Mouse (Mus musculus): ENCODE results near the gene Haus5. TPM values are rescaled to one million over a fixed set of nuclear protein-coding genes. Genes with fewer than 3 reads are reported as not detected.
A peak's percentile ranks its signal among the peaks of the same experiment; 100 is the strongest.

Haus5 gene
- polyA plus RNA-seq, 1 experiment = 17.8 TPM

- no peaks in the 10 kb centered on the region for H3K4me1 ChIP-seq (ENCODE audit: control insufficient read depth, insufficient read depth, low read length)
- H3K27ac ChIP-seq (ENCODE audit: insufficient read depth, low read length) = no peak overlapping the region
- no peaks in the 10 kb centered on the region for H3K27me3 ChIP-seq (ENCODE audit: control insufficient read depth, insufficient read depth, low read length, poor library complexity, severe bottlenecking)
- peak overlapping the region; percentile 70 for H3K4me3 ChIP-seq (ENCODE audit: low read depth, low read length)
- H3K36me3 ChIP-seq (ENCODE audit: control insufficient read depth, insufficient read depth, low read length, poor library complexity, severe bottlenecking) = no peaks in the 10 kb centered on the region; the same call in 1 of the 2 replicates
- TF ChIP-seq CTCF (IDR thresholded peaks at IDR 0.05; ENCODE audit: low read depth, low read length) (no peak), POLR2A (IDR thresholded peaks at IDR 0.05; ENCODE audit: insufficient read depth, low read length) (no peak), EP300 (IDR thresholded peaks at IDR 0.05; ENCODE audit: insufficient read depth, low read depth, low read length) (no peak)
- peak overlapping the region; percentile 24 for H3K9ac ChIP-seq (ENCODE audit: low read depth, poor library complexity, severe bottlenecking)
- H3K9me3 ChIP-seq (replicated peaks; ENCODE audit: control insufficient read depth, insufficient read depth, low read length, poor library complexity, severe bottlenecking) = no peaks in the 10 kb centered on the region
Measured at GRCm38 (mm10) chr7:30665321-30665720, 527 bp upstream of the Haus5 start.

GRCm38 (mm10) chr7:30649591-30650540, 14.9 kb downstream of the Haus5 start, which contains the start of gene Rbm42:
TSS of gene Rbm42 (minus strand) at chr7:30650317.
- no peak for TF ChIP-seq POLR2A (IDR thresholded peaks at IDR 0.05; ENCODE audit: insufficient read depth, low read length)
- TF ChIP-seq CTCF (IDR thresholded peaks at IDR 0.05; ENCODE audit: low read depth, low read length) = no peak
- TF ChIP-seq EP300 (IDR thresholded peaks at IDR 0.05; ENCODE audit: insufficient read depth, low read depth, low read length) = no peak; the same call in 1 of the 2 replicates
- peak within 1 kb of the TSS; percentile 95 for H3K4me3 ChIP-seq (ENCODE audit: low read depth, low read length)
- no peaks in the 10 kb centered on the region for H3K4me1 ChIP-seq (ENCODE audit: control insufficient read depth, insufficient read depth, low read length)
- H3K9ac ChIP-seq (ENCODE audit: low read depth, poor library complexity, severe bottlenecking) = peak within 1 kb of the TSS; percentile 88
- no peaks in the 10 kb centered on the region for H3K27me3 ChIP-seq (ENCODE audit: control insufficient read depth, insufficient read depth, low read length, poor library complexity, severe bottlenecking)
- H3K36me3 ChIP-seq (ENCODE audit: control insufficient read depth, insufficient read depth, low read length, poor library complexity, severe bottlenecking) = peaks cover 15% of the 10 kb centered on the region
- H3K27ac ChIP-seq (ENCODE audit: insufficient read depth, low read length) = no peak within 1 kb of the TSS
- H3K9me3 ChIP-seq (replicated peaks; ENCODE audit: control insufficient read depth, insufficient read depth, low read length, poor library complexity, severe bottlenecking) = no peaks in the 10 kb centered on the region

GRCm38 (mm10) chr7:30639083-30639482, 25.7 kb downstream of the Haus5 start:
- H3K4me1 ChIP-seq (ENCODE audit: control insufficient read depth, insufficient read depth, low read length) = peaks cover 3% of the 10 kb centered on the region
- H3K9me3 ChIP-seq (replicated peaks; ENCODE audit: control insufficient read depth, insufficient read depth, low read length, poor library complexity, severe bottlenecking) = no peaks in the 10 kb centered on the region
- TF ChIP-seq EP300 (IDR thresholded peaks at IDR 0.05; ENCODE audit: insufficient read depth, low read depth, low read length) = peak; percentile 69; the same call in 1 of the 2 replicates
- no peak for TF ChIP-seq POLR2A (IDR thresholded peaks at IDR 0.05; ENCODE audit: insufficient read depth, low read length)
- H3K9ac ChIP-seq (ENCODE audit: low read depth, poor library complexity, severe bottlenecking) = peak overlapping the region; percentile 29; the same call in 1 of the 2 replicates
- H3K27me3 ChIP-seq (ENCODE audit: control insufficient read depth, insufficient read depth, low read length, poor library complexity, severe bottlenecking) = no peaks in the 10 kb centered on the region
- H3K4me3 ChIP-seq (ENCODE audit: low read depth, low read length) = no peak overlapping the region
- H3K36me3 ChIP-seq (ENCODE audit: control insufficient read depth, insufficient read depth, low read length, poor library complexity, severe bottlenecking) = peaks cover 17% of the 10 kb centered on the region
- H3K27ac ChIP-seq (ENCODE audit: insufficient read depth, low read length) = peak overlapping the region; percentile 84

- H3K9me3 ChIP-seq (replicated peaks; ENCODE audit: control insufficient read depth, insufficient read depth, low read length, poor library complexity, severe bottlenecking) = no peaks in the 10 kb centered on the region
- H3K36me3 ChIP-seq (ENCODE audit: control insufficient read depth, insufficient read depth, low read length, poor library complexity, severe bottlenecking) = peaks cover 6% of the 10 kb centered on the region
- H3K27me3 ChIP-seq (ENCODE audit: control insufficient read depth, insufficient read depth, low read length, poor library complexity, severe bottlenecking) = no peaks in the 10 kb centered on the region
- no peak overlapping the region for H3K27ac ChIP-seq (ENCODE audit: insufficient read depth, low read length)
- TF ChIP-seq POLR2A (IDR thresholded peaks at IDR 0.05; ENCODE audit: insufficient read depth, low read length) (no peak), CTCF (IDR thresholded peaks at IDR 0.05; ENCODE audit: low read depth, low read length) (no peak), EP300 (IDR thresholded peaks at IDR 0.05; ENCODE audit: insufficient read depth, low read depth, low read length) (no peak)
- H3K4me3 ChIP-seq (ENCODE audit: low read depth, low read length) = no peak overlapping the region
- peaks cover 3% of the 10 kb centered on the region for H3K4me1 ChIP-seq (ENCODE audit: control insufficient read depth, insufficient read depth, low read length)
- no peak overlapping the region for H3K9ac ChIP-seq (ENCODE audit: low read depth, poor library complexity, severe bottlenecking)
Measured at GRCm38 (mm10) chr7:30636395-30636794, 28.4 kb downstream of the Haus5 start.

GRCm38 (mm10) chr7:30635752-30636151, 29.0 kb downstream of the Haus5 start, which contains the start of gene Etv2:
TSS of gene Etv2 (minus strand) at chr7:30635852.
- Histone ChIP-seq H3K27me3 (ENCODE audit: control insufficient read depth, insufficient read depth, low read length, poor library complexity, severe bottlenecking) (no peaks in the 10 kb centered on the region), H3K27ac (ENCODE audit: insufficient read depth, low read length) (no peak within 1 kb of the TSS)
- TF ChIP-seq CTCF (IDR thresholded peaks at IDR 0.05; ENCODE audit: low read depth, low read length) = no peak
- TF ChIP-seq POLR2A (IDR thresholded peaks at IDR 0.05; ENCODE audit: insufficient read depth, low read length) = no peak
- no peak for TF ChIP-seq EP300 (IDR thresholded peaks at IDR 0.05; ENCODE audit: insufficient read depth, low read depth, low read length)

GRCm38 (mm10) chr7:30634621-30635020, 30.2 kb downstream of the Haus5 start:
- Histone ChIP-seq H3K9ac (ENCODE audit: low read depth, poor library complexity, severe bottlenecking) (peak overlapping the region; percentile 30; the same call in 1 of the 2 replicates), H3K4me1 (ENCODE audit: control insufficient read depth, insufficient read depth, low read length) (peaks cover 2% of the 10 kb centered on the region), H3K27me3 (ENCODE audit: control insufficient read depth, insufficient read depth, low read length, poor library complexity, severe bottlenecking) (no peaks in the 10 kb centered on the region), H3K36me3 (ENCODE audit: control insufficient read depth, insufficient read depth, low read length, poor library complexity, severe bottlenecking) (no peaks in the 10 kb centered on the region), H3K27ac (ENCODE audit: insufficient read depth, low read length) (no peak overlapping the region), H3K9me3 (replicated peaks; ENCODE audit: control insufficient read depth, insufficient read depth, low read length, poor library complexity, severe bottlenecking) (no peaks in the 10 kb centered on the region), H3K4me3 (ENCODE audit: low read depth, low read length) (peak overlapping the region; percentile 26)
- TF ChIP-seq CTCF (IDR thresholded peaks at IDR 0.05; ENCODE audit: low read depth, low read length) (peak; percentile 82), EP300 (IDR thresholded peaks at IDR 0.05; ENCODE audit: insufficient read depth, low read depth, low read length) (no peak)

More at GRCm38 (mm10) chr7:30635752-30636151, 29.0 kb downstream of the Haus5 start, which contains the start of gene Etv2:
- Histone ChIP-seq H3K36me3 (ENCODE audit: control insufficient read depth, insufficient read depth, low read length, poor library complexity, severe bottlenecking) (peaks cover under 1% of the 10 kb centered on the region), H3K9me3 (replicated peaks; ENCODE audit: control insufficient read depth, insufficient read depth, low read length, poor library complexity, severe bottlenecking) (no peaks in the 10 kb centered on the region), H3K9ac (ENCODE audit: low read depth, poor library complexity, severe bottlenecking) (peak within 1 kb of the TSS; percentile 30; the same call in 1 of the 2 replicates), H3K4me1 (ENCODE audit: control insufficient read depth, insufficient read depth, low read length) (peaks cover 3% of the 10 kb centered on the region), H3K4me3 (ENCODE audit: low read depth, low read length) (peak within 1 kb of the TSS; percentile 26)

Measured in ES-Bruce4 (cell line).